Mouse (Mus musculus) bone marrow macrophage, adult 2 months (primary cell): ENCODE results near the gene Dclk1.

ENCODE experiments used
- CTCF ChIP-seq: IDR thresholded peaks from 2 replicates; pipeline ENCODE4 v1.5.1; 2012; ENCODE audit warnings: low read depth, mild to moderate bottlenecking, low read length, moderate library complexity
- POLR2A ChIP-seq: IDR thresholded peaks from 2 replicates; pipeline ENCODE4 v1.6.1; 2012; ENCODE audit warnings: mild to moderate bottlenecking, low read depth, low read length, borderline replicate concordance

DNA sequence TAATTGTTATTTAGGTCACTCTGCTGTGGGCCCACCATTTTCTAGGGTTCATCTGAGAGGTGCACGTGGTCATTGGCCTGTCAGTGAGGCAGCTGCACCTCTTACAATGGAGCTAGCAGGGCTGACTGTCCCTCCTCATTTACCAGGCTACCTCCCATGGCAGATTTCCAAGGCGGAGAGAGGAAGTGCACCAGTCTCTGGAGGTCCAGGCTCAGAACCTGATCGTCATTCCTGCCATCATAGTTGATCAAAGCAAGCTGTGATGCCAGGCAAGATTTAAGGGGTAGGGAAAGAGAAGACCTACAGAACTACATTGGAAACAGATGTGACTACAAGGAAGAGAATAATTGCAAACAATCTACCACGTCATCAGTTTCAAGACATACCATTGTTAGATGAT lies 308.8 kb downstream of the Dclk1 start:
- no peak for TF ChIP-seq CTCF
- no peak for TF ChIP-seq POLR2A
